Mouse (Mus musculus) adrenal gland, adult 2 months (tissue): ENCODE measurements around the gene Pla2g2d. TPM values are rescaled to one million over a fixed set of nuclear protein-coding genes. Genes with fewer than 3 reads are reported as not detected.

Experiments
- DNase-seq: peaks from one replicate; pipeline ENCODE4 v3.0.0; 2021
- polyA plus RNA-seq: library from polyadenylated mRNA; depleted of rRNA; stranded (reverse); fragments of >200 nt; gene quantifications from 2 replicates; pipeline ENCODE4 v1.2.3, GENCODE M21; 2012; rRNA removed
- total RNA-seq, 2 experiments: library from RNA; stranded (reverse); gene quantifications; 2 replicates each; pipeline ENCODE4 v1.2.3; 2021

Gene Pla2g2d
- total and polyA plus RNA-seq, 3 experiments = 1.4 to 2.9 (median 2.3) TPM

GRCm38 (mm10) chr4:138825751-138826567 lies 50.4 kb downstream of the Pla2g2d start:
- no peak for DNase-seq

GRCm38 (mm10) chr4:138827147-138827546 lies 51.6 kb downstream of the Pla2g2d start:
- DNase-seq = no peak

Other genes with a start within 250 kb of the Pla2g2d start
- gene Vwa5b1, start 139.9 kb upstream of the Pla2g2d start, total RNA-seq = not detected
- gene Vwa5b1, start 139.9 kb upstream of the Pla2g2d start, polyA plus RNA-seq = not detected in 2 replicates
- under 1 TPM in 1 of 2 experiments, not detected in 1; 0.24 TPM for gene Pla2g2c, start 50.9 kb upstream of the Pla2g2d start, total RNA-seq
- gene Pla2g2c, start 50.9 kb upstream of the Pla2g2d start, polyA plus RNA-seq = 0.30 and 0.32 TPM in 2 replicates
- gene Ubxn10, start 38.6 kb upstream of the Pla2g2d start, total RNA-seq = 1 to 10 TPM in 1 of 2 experiments, under 1 TPM in 1; 0.52 to 1.6 TPM
- 1.9 and 2.0 TPM in 2 replicates for gene Ubxn10, start 38.6 kb upstream of the Pla2g2d start, polyA plus RNA-seq
- gene Pla2g2f, start 18.1 kb upstream of the Pla2g2d start, total RNA-seq = 10 to 100 TPM; 20.6 to 34.4 TPM
- gene Pla2g2f, start 18.1 kb upstream of the Pla2g2d start, polyA plus RNA-seq = 54.0 and 67.7 TPM in 2 replicates
- 10 to 100 TPM; 13.1 TPM for gene Pla2g5, start 87.7 kb downstream of the Pla2g2d start, total RNA-seq
- gene Pla2g5, start 87.7 kb downstream of the Pla2g2d start, polyA plus RNA-seq = 88.3 and 101 TPM in 2 replicates
- not detected for gene Gm13030, start 98.2 kb downstream of the Pla2g2d start, total RNA-seq
- not detected in 2 replicates for gene Gm13030, start 98.2 kb downstream of the Pla2g2d start, polyA plus RNA-seq
- 1 to 10 TPM; 1.4 to 4.6 TPM for gene Pla2g2e, start 102.2 kb downstream of the Pla2g2d start, total RNA-seq
- 0.73 and 1.4 TPM in 2 replicates for gene Pla2g2e, start 102.2 kb downstream of the Pla2g2d start, polyA plus RNA-seq
- gene Otud3, start 138.2 kb downstream of the Pla2g2d start, total RNA-seq = 10 to 100 TPM in 1 of 2 experiments, 1 to 10 TPM in 1; 9.8 to 11.3 TPM
- gene Otud3, start 138.2 kb downstream of the Pla2g2d start, polyA plus RNA-seq = 5.6 TPM in 2 replicates
- gene Rnf186, start 191.4 kb downstream of the Pla2g2d start, total RNA-seq = not detected
- 0.10 TPM in 1 of 2 replicates, not detected in the other for gene Rnf186, start 191.4 kb downstream of the Pla2g2d start, polyA plus RNA-seq
- 10 to 100 TPM; 13.2 to 17.0 TPM for gene Tmco4, start 197.2 kb downstream of the Pla2g2d start, total RNA-seq
- 14.4 and 15.4 TPM in 2 replicates for gene Tmco4, start 197.2 kb downstream of the Pla2g2d start, polyA plus RNA-seq